Mouse (Mus musculus) left cerebral cortex, postnatal 36 days (tissue): ENCODE measurements around the gene Hba-x. TPM values are rescaled to one million over a fixed set of nuclear protein-coding genes. Genes with fewer than 3 reads are reported as not detected.

Experiments
- DNase-seq, 2 experiments: peaks; one replicate each; pipeline ENCODE4 v3.0.0; 2021 to 2022; ENCODE audit warnings: low spot score in 2 of 2, mixed read lengths in 1 of 2
- intact Hi-C: fragments of 180-260 bp; cut with DNase I; formaldehyde crosslinking; loops from one replicate; pipeline ENCODE4 v1.15.1; 2025
- total RNA-seq, 2 experiments: library from RNA; stranded (reverse); gene quantifications; 2 replicates each; pipeline ENCODE4 v1.2.3; 2021

Gene Hba-x
- total RNA-seq, 2 experiments from 2014 or later: not detected

GRCm38 (mm10) chr11:32245614-32246013 lies 30.6 kb upstream of the Hba-x start:
- intact Hi-C loops: no loop called here
- DNase-seq: no peak

GRCm38 (mm10) chr11:32247068-32247467 lies 29.1 kb upstream of the Hba-x start:
- intact Hi-C loops: no loop called here
- DNase-seq: no peak

DNA sequence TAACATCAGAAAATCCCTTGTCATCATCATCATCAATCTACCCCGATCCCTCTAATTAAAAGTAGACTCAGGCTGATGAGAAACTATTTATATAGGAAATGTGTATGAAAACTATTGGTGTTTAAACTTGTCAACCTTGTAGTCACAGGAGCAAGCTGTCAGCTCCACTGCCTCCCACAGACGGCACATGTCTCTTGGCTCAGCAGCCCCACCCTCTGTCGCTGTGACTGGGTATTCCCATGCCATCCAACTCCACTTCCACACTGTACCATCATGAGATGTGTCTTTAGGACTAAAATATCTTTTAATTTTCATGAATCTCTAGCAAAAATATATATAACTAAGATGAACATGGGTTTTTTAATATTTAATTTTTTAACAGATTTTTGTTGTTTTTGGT lies 27.9 kb upstream of the Hba-x start:
- DNase-seq: no peak
- intact Hi-C loops: no loop called here

- DNase-seq: no peak
- intact Hi-C loops: no loop called here
Measured at GRCm38 (mm10) chr11:32250880-32251763, 25.1 kb upstream of the Hba-x start.

DNA sequence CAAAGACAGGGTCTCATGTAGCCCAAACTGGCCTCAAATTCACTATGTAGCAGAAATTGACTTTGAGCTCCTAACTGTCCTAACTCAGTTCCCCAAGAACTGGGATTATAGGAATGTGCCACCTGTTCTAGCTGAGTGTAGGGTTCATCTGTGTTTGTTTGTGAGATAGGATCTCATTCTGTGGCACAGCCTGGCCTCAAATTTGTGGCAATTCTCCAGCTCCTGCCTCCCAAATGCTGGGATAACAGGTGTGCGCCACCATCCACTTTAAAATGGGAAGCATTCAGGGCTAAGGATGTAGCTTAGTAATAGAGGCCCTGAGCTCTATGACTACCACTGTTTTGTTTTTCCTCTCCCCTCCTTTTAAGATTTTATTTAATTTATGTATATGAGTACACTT lies 23.1 kb upstream of the Hba-x start:
- no peak for DNase-seq
- intact Hi-C loops: no loop called here

GRCm38 (mm10) chr11:32256146-32256545 lies 20.1 kb upstream of the Hba-x start:
- intact Hi-C loops: no loop called here
- no peak for DNase-seq

- intact Hi-C loops: no loop called here
- DNase-seq: no peak
Measured at GRCm38 (mm10) chr11:32256566-32256965, 19.6 kb upstream of the Hba-x start.

DNA sequence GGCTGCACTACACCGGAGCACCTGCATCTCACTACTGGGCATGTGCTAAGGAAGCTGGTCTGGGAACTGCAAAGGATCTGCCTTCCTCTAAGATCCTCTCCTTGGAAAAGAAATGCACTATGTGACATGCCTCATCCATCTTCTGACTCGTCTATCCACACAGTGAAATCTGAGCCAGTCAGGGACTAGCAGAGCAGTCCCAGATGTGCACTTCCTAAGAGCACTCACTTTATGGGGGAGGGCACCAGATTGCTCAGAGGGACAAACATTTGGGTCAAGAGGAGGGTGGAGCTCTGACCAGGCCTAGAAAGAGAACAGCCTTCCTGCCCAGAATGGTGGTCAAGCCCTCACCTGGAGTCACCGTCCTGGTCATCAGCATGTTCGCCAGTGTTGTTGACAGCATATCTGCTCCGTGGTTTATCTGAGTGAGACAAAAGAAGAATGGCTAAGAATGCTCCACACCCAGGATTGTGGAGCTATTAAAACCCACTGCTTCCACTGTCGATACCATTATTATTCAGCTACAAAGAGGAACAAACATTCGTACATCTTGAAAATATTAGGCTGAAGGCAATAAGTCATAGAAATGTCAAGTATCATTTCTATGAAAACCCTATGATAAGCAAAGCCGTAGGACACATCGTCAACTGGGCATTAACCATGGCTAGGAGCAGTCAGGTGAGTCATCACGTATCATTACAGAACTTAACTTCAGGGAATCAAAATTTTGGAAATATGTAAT lies 13.4 kb upstream of the Hba-x start:
- no peak for DNase-seq
- intact Hi-C loops: no loop called here

GRCm38 (mm10) chr11:32265117-32265738 lies 11.0 kb upstream of the Hba-x start:
- DNase-seq: no peak
- intact Hi-C loops: no loop called here

GRCm38 (mm10) chr11:32266194-32266593 lies 10.0 kb upstream of the Hba-x start:
- intact Hi-C loops: no loop called here
- no peak for DNase-seq

DNA sequence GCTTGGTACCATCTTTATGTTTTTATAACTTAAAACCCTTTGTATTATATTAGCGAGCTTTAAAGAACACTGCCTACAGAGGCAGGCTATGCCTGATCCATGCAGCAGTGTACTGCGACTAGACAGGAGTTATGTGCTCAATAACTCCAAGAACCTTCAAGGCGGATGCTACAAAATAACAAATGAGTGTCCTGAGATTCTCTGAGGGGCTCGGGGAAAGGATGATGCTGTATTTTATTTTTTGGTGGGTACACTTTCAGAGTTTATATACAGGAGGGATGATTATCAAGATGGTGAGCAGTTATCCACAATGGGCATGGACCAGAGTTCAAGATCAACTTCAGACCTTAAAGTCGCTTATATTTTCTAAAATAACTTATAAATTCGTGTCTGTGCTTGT lies 9.4 kb upstream of the Hba-x start:
- DNase-seq: no peak

GRCm38 (mm10) chr11:32267188-32267884 lies 8.9 kb upstream of the Hba-x start, which contains the start of gene Nprl3:
Gene Nprl3 (minus strand): TSS chr11:32267707.
- DNase-seq: peak; percentile 95 to 96
- intact Hi-C loops: no loop called here

More for the DNA sequence above, 9.4 kb upstream of the Hba-x start:
- intact Hi-C loops: no loop called here

- DNase-seq: no peak
- intact Hi-C loops: no loop called here
Measured at GRCm38 (mm10) chr11:32267964-32268363, 8.2 kb upstream of the Hba-x start.

GRCm38 (mm10) chr11:32268952-32269351 lies 7.2 kb upstream of the Hba-x start:
- intact Hi-C loops: no loop called here

GRCm38 (mm10) chr11:32271178-32271577 lies 5.0 kb upstream of the Hba-x start:
- intact Hi-C loops: no loop called here
- DNase-seq: no peak

More at GRCm38 (mm10) chr11:32268952-32269351, 7.2 kb upstream of the Hba-x start:
- DNase-seq: no peak

DNA sequence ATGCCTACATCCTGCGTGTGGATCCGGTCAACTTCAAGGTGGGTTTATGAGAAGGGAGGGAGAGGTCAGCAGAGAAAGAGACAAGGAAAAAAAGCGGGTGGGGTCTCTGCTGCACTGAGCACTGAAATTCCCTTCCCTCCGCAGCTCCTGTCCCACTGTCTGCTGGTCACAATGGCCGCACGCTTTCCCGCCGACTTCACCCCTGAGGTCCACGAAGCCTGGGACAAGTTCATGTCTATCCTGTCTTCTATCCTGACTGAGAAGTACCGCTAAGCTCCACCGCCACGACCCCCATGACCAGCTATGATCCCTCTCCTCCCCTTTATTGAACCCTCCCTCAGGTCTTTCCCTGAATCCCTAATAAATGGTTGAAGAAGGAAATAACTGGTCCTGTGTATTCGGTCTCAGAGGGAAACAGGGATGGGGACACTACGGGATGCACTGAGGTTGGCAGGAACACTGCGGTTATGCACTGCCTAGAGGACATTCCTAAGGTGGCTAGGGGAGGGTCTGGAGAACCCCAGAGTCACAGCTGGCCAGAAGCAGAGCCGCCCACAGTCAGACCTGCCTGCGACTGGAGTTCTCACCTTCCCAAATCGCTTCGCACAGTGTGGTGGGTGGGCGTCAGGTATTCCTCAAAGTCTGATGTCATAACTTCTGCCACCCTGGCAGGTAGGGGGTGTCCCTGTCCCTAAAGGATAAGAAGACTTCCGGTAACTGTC lies 1.7 kb downstream of the Hba-x start:
- DNase-seq: no peak
- intact Hi-C loops: no loop called here

GRCm38 (mm10) chr11:32278458-32278957 lies 2.3 kb downstream of the Hba-x start:
- DNase-seq: no peak
- intact Hi-C loops: no loop called here

DNA sequence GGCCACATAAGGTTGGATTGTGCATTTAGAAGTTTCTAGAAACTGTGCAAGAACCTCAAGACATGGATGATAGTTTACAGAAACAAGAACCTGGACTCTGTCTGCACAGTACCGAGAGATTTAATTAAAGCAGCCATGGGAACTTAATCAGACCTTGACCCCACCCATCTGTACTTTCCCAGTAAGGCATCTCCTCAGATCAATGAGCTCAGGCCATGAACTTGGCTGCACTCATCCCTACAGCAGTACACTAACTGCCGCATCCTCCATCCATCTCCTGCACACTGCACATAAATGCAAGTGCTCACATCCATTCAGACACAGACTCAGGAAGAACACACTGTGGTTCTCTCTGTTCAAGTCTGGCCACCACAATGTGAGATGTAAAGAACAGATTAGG lies 4.4 kb downstream of the Hba-x start:
- intact Hi-C loops: no loop called here
- no peak for DNase-seq
